Mouse (Mus musculus) ES-E14 (cell line): ENCODE data around the gene Ldlrad2.

Source experiments
- HCFC1 ChIP-seq: IDR thresholded peaks from 2 replicates; pipeline ENCODE4 v1.6.1; 2012; ENCODE audit warnings: low read length, inconsistent platforms, borderline replicate concordance; ENCODE audit not compliant: insufficient read depth
- MAFK ChIP-seq: IDR thresholded peaks from 2 replicates; pipeline ENCODE4 v1.6.1; 2014; ENCODE audit warnings: mild to moderate bottlenecking, low read depth, low read length, inconsistent platforms; ENCODE audit not compliant: insufficient read depth
- ZC3H11A ChIP-seq: IDR thresholded peaks from 2 replicates; pipeline ENCODE4 v1.6.1; 2012; ENCODE audit warnings: low read depth, mild to moderate bottlenecking, inconsistent platforms, low read length, borderline replicate concordance
- ZNF384 ChIP-seq: IDR thresholded peaks from 2 replicates; pipeline ENCODE4 v1.6.1; 2012; ENCODE audit warnings: low read depth, low read length, inconsistent platforms

DNA sequence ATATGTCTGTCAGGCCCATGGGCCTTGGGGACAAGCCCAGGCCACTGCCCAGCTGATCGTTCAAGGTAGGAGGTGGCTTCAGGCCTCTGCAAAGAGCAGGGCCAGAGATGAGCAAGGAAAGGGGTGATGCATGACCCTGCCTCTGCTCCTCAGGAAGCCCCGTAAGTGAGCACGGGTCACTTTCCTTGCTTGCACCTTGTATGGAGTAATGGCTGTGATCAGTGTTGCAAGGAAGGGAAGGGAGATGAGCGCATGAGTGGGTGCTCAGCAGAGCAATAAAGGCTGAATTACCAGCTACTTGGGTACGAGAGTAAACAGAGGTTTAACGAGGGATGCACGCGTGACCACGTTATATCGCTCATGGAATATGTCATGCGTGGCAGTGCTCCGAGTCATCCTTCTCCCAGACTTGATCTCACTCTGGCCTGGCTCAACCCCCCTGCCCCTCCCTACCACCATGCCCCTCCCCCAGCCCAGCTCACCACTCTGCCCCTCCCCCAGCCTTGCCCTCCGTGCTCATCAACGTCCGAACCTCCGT lies 17.6 kb downstream of the Ldlrad2 start:
- TF ChIP-seq ZNF384 (no peak), HCFC1 (no peak), MAFK (no peak), ZC3H11A (no peak)
